Mouse (Mus musculus): ENCODE data around the gene Abca8b.

Gene Abca8b

DNA sequence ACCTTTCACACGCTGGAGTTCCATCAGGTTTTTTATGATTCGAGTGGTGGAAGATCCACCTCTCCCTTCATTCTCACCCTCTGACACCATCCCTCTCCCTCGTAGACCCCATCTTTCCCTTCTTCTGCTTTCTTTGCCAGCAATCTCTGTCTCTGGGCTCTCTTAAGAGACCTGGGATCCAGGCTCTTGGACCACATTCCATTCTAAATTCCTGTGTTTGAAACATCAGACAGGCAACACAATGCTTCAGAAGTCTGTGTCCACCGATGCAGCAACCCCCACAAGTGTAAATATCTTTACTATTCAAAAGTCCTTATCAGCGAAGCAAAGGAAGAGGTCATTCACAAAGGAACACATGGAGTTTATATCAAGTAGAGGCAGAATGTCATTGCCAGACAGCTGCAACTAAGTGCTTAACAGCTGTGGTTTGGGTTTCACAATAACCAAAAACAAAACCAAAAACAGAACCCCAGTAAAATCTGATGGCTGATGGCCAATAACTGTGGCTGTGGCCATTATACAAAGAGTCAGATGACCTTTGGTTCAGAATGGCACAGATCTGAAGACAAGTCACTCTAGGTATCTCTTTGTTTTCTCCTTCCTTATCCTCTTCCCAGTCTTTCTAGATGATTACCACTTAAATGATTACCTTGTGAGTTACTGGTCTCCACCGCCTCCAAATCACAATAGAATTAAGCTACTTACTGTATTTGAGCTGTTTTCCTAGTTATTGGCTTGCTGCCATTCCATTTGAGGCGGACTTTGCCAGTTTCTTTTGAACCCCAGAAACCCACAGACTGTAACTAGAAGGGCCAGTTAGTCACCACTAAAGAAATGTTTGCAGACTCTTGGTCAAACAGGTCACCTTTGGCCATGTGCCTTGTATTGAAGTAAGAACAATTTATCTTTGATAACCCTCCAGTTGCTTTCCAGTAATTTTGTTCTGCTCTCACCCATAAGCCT lies 68.6 kb downstream of the Abca8b start:
- ChIA-PET POLR2A (no interaction called here), CTCF (interaction anchor here in 1 of 4 experiments (0.6 kb wide), 1 partner anchor 14 kb away, joined by 3 read pairs; no protein-coding TSS in a partner anchor)

DNA sequence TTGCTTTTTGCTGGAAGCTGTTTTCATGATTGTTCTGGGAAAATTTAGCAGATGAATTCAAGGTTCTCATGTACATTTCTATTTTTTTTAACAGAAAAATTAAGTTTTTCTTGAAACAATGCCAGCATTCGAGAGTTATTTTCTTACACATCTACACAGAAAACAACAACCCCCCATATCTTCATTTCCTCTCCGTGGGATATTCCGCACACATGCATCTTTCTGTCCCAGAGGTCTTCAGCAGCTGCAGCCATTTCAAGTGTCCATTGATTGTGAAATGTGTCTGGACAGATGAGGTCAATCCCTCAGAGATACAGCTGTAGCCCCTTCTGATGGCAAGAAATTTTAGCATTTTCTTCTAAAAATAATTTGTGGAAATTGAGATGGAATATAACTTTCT lies 73.4 kb downstream of the Abca8b start:
- ChIA-PET CTCF (no interaction called here), POLR2A (no interaction called here)

DNA sequence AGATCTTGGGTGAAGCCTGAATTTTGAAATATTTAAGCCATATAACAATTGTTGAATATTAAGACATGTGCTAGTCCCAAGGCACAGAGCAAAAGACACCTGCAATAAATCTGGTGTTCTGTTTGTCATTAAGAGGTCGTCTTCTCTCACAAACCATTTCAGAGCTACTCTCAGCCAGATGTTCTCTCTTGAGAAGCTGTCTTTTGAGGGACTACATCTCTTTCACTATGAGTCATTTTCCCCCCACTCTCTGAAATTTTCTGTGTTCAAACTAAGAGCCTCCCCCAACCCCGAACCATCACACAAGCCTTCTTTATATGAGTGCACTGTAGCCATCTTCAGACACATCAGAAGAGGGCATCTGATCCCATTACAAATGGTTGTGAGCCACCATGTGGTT lies 76.2 kb downstream of the Abca8b start:
- CTCF ChIA-PET, result no interaction called here

DNA sequence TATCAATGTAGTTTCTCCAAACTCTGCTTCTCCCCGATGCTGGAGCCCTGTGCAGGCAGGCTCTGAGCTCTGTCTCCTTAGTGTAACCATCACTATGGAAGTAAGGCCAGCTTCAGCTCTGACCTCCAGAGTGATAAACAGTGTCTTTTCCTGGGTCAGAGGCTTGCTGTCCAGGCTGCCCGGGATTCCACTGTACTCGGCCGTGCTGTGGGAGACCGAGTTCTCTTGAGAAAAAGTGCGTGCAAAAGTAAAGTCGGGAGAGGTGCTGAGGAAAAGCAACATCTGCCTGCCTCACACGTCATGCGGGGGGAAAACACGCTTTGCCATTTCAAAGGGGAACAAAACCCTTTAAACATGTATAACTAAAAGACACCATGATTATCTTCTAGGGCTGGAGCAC lies 79.0 kb downstream of the Abca8b start:
- CTCF ChIA-PET, result no interaction called here

More for the DNA sequence above, 76.2 kb downstream of the Abca8b start:
- POLR2A ChIA-PET, result no interaction called here

DNA sequence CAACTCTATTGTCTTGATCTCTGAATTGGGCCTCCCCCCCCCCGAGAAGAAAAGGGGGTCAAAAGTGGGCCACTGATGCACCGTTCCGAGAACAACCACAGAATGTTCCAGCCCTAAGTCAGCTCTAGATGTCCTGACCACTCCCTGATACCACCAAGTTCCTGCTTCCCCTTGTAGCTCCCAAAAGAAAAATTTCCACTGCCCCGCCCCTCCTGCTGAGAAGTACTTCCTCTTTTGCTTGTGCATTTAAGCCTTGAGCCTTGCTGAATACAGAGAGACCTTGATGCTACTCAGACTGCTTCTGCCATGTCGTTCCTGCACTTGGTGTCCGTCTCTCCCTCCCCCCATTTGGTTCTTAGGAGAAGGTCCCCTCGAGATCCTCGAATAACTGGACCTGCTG lies 82.5 kb downstream of the Abca8b start:
- POLR2A ChIA-PET, result interaction anchor here in 1 of 4 experiments (0.6 kb wide), 1 partner anchor 455 kb away, joined by 3 read pairs; no protein-coding TSS in a partner anchor
- CTCF ChIA-PET, result interaction anchor here in 2 of 4 experiments (0.6 kb wide), 2 partner anchors 371 to 488 kb away, joined by 3 to 7 read pairs; no protein-coding TSS in a partner anchor

More for the DNA sequence above, 79.0 kb downstream of the Abca8b start:
- POLR2A ChIA-PET, result interaction anchor here in 1 of 4 experiments (0.5 kb wide), 1 partner anchor 265 kb away, joined by 4 read pairs; no protein-coding TSS in a partner anchor

DNA sequence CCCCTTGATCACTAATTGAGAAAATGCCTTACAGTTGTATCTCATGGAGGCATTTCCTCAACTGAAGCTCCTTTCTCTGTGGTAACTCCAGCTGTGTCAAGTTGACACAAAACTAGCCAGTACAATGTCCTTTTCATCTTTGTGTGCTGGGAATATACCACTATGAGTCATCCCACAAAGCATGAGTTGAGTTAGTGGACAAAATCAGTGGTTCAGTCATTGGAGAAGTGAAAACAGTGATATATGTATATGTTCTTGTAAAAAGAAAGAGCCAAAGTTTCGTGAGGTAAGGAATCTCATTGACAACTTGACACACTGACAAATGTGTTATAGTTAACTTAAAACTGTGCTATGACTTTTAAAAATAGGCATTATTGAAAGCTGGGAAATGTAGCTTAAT lies 83.5 kb downstream of the Abca8b start:
- ChIA-PET POLR2A (interaction anchor here in 2 of 4 experiments (0.6 to 0.7 kb wide), 2 partner anchors 19 to 415 kb away, joined by 4 read pairs; no protein-coding TSS in a partner anchor), CTCF (interaction anchor here in 1 of 4 experiments (0.6 kb wide), 1 partner anchor 614 kb away, joined by 6 read pairs; the partner anchor contains the start of gene Rgs9)

DNA sequence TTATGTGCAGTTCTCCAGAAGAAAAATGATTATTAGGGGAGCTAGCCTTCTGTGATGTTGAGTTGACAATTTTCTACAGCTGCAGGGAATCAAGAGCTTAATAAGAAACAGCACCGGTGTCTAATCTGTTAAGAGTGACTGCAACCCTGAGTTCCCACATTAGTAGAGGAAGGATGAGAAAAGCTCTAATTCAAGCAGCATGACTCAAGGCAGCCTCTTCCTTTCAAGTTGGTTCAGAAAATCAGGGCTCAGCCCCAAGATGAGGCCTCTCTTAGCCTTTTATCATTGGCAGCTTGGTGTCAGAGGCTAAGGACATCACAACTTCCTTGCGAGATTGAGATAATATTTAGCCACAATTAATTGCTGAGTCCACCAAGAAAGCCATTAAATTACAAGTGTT lies 85.8 kb downstream of the Abca8b start:
- POLR2A ChIA-PET, result no interaction called here

DNA sequence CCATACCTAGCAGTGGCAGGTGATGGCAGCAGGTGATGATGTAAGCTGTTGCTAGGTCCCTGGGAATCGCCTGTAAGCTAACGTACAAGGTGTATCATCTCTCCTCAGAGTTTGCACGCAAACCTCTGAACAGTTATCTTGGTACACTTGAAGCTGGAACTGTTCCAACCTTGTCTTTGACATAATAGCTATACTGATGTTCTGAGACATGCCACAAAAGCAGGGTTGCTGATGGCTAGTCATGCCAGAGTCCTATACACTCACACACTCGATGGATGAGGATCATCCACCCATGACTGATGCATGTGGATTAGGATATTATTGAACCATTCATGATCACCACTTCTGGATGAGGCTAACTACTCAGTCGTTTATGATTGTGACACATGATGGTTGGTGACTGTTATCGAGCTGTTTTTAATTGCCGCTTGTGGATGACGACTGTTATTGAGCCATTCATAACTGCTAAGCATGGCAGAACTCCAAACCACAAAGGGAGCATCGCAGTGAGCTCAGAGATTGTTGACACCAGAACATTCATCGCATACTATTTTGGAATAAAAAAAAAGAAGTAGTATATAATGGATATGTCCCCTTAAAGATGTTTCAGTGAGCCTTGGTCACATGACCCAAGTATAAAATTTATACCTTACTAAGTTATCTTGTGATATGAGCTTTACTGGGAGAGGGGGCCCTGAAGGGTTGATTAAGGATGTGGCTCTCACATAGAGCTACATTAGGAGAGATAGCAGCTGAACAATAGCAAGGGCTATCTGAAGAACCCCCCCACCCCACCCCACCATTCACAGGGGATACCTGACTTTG lies 87.2 kb downstream of the Abca8b start:
- ChIA-PET CTCF (interaction anchor here in 1 of 4 experiments (0.5 kb wide), 1 partner anchor 905 kb away, joined by 3 read pairs; no protein-coding TSS in a partner anchor), POLR2A (interaction anchor here in 1 of 4 experiments (0.5 kb wide), 1 partner anchor 90 kb away, joined by 3 read pairs; no protein-coding TSS in a partner anchor)

More for the DNA sequence above, 85.8 kb downstream of the Abca8b start:
- CTCF ChIA-PET, result interaction anchor here in 1 of 4 experiments (0.6 kb wide), 1 partner anchor 1950 kb away, joined by 8 read pairs; no protein-coding TSS in a partner anchor

DNA sequence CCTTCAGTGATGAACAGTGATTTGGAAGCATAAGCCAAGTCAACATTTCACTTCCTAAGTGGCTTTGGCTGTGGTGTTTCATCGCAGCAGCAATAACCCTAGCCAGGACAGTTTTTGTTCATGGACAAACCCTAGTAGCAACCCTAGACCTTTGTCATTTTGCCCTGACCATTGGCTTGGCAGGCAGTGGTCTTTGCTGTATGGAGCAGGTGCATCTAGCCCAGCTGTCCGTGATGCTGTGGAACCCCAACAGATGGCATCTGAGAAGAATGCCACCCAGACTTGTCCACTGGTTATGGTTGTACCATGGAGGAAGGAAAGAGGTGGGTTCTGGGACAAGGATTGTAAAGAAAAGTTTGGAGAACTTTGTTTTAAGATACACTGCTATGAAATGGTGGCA lies 88.1 kb downstream of the Abca8b start:
- CTCF ChIA-PET, result no interaction called here
- POLR2A ChIA-PET, result no interaction called here

DNA sequence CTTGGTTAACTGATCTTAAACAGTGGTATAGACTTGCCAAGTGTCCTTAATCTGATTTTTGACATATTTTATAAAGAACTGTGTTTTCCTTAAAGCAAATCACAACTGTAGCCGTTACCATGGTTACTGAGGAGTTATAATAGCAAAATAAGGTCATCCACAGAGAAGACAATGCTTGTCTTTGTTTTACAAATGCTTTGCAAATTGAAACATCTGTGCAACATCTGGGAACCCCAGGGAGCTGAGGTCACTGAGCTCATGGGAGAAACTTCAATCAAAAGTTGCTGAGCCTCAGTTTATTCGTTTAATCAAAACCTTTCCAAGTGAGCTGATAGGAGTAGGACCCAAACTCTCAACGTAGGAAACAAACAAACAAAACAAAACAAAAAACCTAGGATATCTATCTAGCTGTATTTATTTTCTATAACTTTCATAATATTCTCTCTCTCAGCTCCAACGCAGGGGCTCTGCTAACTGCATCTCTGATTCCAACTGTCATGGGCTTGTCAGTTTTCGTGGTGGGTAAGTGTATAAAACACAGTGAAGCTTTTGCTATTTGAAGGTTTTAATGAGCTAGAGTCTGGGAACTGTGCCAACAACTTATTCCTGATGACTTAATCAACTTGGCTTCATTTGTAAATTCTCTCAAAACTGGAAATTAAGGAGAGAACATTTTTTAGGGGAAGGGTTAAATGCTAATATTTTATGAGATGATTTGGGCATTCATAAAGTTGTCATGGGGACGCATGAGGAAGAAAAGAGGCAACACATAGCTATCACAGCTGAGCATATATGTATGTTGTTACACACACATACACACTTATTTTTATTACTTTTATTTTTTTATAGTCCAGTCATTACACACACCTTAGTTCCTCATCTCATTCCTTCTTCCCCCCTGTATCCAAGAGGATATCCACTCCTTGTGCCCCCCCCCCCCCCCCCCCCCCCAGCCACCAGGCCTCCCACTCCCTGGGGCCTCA lies 92.7 kb downstream of the Abca8b start:
- ChIA-PET CTCF (no interaction called here), POLR2A (no interaction called here)

DNA sequence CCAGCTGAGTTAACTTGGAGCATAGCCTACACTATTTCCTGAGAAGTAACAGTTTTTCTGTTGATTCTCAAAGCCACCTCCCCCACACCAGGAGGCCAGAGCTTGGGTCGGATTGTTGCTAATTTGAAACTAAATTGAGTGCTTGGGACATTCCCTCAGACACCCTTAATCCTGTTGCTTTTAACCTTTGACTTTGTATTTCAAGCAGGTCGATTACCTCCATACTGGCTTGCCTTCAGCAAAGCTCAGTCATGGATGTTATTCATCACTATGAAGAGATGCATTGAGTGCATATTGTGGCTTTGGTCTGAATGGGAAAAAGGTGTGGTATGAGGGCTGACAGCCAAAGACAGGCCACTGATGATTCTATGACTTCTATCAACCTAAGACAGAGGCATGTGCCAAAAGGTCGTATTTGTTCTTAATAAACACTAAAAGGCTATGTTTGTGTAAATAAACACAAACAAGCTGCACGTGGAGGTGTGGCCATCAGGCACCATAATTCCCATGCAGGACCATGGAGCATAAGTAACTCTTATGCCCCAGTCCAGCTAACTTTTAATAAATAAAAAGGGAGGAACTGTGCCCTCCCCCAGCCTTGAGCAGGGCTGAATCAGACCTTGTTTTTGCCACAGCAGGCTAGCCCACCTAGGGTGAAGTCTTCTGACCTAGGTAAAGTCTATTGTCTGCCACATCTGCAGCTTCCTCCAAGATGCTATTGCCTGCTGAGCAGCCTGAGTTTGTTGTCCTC lies 95.0 kb downstream of the Abca8b start:
- ChIA-PET POLR2A (no interaction called here), CTCF (interaction anchor here in 1 of 4 experiments (0.6 kb wide), 1 partner anchor 38 kb away, joined by 7 read pairs; no protein-coding TSS in a partner anchor)

DNA sequence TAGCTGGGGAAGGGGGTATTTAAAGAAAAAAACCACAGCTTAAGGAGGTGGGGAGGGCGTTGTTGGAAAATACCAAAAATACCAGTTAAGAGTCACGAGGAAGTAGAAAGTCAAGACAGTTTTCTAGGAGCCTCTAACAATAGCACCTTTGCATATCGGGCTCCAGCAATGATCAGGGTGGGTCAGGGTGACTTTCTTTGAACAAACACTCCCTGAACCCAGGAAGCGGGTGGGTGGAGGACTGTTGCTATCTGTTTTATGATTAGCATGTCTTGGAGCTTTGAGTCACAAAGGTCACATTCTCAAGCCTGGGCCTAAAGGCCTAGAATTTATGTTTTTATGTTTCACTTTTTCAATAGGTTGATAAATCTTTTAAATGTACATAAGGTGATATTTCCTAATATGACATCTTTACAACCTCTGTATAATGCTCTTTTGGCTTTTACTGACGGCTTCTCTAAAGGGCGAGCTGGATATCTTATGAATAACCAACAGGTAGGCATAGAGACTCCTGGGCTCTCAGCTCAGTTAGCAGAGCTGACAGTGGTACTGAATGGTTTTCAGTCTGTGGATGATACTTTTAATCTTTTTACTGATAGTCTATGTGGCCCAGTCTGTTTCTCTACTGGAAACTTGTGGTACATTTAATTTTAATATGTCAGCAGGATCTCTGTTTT lies 96.7 kb downstream of the Abca8b start:
- CTCF ChIA-PET, result no interaction called here
- POLR2A ChIA-PET, result interaction anchor here in 1 of 4 experiments (0.7 kb wide), 1 partner anchor 705 kb away, joined by 3 read pairs; no protein-coding TSS in a partner anchor

DNA sequence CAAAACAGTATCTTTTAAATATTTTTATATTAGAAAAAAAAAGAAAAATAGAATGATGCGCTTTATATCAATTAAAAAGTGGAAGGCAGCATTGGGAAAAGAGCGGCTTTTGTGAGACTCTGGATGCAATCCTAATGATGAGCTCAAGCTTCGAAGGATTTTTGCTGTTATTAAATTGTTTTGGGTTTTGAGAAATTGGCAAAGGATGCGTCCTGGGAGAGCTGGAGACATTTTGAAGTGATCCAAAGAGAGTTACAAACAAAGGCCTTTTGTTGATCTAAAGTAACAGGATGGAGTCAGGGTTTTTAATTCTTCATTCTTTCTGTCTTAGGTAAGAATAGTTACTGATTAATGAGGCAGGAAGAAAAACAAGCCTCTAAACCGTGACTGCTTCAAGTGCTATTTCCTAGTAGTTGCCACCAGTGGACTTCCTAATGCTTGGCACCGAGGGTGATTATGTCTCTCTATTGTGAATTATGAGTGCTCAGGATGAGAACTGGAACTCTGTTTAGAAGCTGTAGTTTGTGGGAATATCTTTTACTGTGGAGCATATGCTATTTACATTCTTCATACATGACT lies 99.6 kb downstream of the Abca8b start:
- CTCF ChIA-PET, result no interaction called here
- POLR2A ChIA-PET, result no interaction called here

DNA sequence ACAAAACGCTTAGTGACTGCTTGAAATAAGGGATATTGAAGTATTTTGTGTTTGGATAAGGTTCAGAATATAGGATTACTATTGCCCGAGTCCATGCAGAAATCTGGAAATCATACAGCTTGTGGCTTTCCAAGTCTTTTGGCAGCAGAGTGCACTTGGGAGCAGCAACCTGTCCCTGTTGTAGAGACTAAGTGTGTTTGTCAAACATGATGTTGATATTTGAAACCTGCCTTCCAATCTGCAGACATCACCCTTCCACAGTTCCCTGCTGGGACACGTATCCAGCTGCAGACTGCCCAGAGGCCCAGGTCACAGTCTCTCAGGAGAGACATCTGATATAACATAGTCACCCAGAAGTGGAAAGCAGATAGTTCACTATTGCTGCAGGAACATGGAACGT lies 100.1 kb downstream of the Abca8b start:
- CTCF ChIA-PET, result no interaction called here
- POLR2A ChIA-PET, result no interaction called here

DNA sequence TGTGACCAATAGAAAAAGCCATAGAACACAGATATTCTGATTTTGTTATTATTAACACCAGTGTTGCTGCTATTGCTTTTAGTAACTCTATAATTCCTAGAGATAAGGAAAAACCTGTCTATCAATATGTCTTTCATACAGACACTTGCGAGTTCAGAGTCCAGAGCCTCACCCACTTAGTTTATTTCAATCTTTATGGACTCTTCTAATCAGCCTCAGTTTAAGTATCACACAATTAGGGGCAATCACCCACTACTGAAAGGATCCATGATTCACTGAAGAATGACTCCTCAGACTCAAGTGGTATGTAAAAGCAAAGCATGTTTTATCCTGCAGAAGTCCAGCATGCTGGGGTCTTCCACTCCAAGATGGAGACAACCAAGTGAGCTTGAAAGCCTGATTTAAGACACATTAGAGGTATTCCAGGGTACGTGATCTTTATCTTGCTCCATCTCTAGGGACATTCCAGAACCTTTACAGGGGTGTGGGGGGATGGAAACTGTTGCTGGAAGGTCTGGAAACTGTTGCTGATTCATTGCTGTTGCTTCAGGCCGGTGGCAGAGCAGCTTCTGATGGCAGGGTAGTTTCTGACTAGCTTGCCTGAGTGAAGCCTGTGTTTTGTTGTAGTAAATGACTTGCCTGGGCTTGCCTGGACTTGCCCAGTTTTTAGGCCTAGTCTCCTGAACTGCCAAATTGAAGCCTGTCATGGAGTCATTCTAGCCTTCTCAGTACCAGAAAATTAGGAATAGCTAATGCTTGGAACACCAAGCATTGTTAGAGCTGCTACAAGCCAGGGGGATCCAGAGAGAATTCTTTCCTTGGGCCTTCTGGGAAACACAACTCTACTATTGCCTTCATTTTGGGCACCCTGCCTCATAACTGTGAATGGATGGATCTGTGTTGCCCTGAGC lies 101.5 kb downstream of the Abca8b start:
- ChIA-PET POLR2A (no interaction called here), CTCF (interaction anchor here in 1 of 4 experiments (0.6 kb wide), 1 partner anchor 16 kb away, joined by 9 read pairs; no protein-coding TSS in a partner anchor)

DNA sequence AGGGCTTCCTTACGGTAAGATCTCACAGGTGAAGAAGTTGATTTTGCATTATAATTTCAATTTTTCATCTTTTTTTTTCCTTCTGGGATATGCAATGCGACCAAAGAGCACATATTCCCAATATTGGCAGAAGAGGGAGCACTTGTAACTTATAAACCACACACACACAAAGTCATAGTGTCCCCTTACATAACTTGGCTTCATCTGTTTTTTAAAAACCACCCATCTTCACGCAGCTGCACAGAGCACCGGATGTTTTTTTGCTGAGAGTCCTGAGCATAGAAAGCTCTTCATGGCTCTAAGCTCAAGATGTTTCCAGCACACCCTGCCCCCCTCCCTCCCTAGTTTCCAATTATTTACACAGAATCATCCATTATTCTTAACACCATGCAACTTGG lies 103.7 kb downstream of the Abca8b start:
- ChIA-PET CTCF (no interaction called here), POLR2A (no interaction called here)

Measured in embryonic stem cell, embryonic (primary cell).